Mouse (Mus musculus): ENCODE measurements around the gene Grm4.

GRCm38 (mm10) chr17:27451216-27451615 lies 70.0 kb downstream of the Grm4 start:
- TF ChIP-seq POLR2A (IDR thresholded peaks at IDR 0.05; ENCODE audit: borderline replicate concordance, insufficient read depth, low read length): no peak
- no peak for TF ChIP-seq CTCF (IDR thresholded peaks at IDR 0.05; ENCODE audit: borderline replicate concordance, insufficient read depth, low read depth, low read length)
